Mouse (Mus musculus) cerebellum, adult (tissue): ENCODE measurements at regions not wholly inside any gene's neighbourhood (a gene's known extent, or its start where the extent isn't known, plus 50 kb on each side); places are given as distances from the start of the nearest gene placed in this dataset.

Experiments used
- ATAC-seq: cut with Nextera tagmentation; 2 replicates; pipeline ENCODE4 v1.9.2; 2017; ENCODE audit warnings: mild to moderate bottlenecking, moderate library complexity, mixed read lengths; ENCODE audit not compliant: insufficient number of reproducible peaks, low FRiP score, low TSS enrichment

DNA sequence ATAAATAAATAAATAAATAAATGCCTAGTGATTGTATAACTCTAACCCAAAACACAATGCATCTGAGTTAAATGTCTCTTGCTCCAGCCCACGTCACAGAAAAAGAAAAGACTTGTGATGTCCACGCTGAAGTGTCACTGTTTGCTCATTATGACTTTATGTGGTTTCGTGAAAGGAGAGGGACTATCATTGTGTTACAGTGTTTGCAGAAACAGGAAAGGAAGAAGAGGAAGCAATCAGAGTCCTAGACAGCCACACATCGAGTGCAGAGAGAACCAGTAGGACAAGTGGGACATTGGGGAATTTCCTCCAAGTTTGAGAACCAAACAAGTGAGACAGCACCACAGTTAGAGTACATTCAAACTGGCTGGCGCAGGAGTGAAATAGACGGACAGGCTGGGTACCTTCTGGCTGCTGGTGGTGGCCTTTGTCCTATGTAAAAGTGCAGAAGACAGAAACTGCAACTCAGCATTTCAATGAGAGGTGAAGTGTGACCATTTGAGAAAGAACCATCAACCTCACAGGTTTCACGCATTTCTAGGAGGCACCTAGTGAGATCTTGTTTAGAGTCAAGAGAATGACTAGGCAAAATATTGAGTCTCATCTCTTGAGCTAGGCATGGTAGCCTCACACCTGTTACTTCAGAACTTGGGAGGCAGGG lies 59.6 kb downstream of the Fasl start:
- no peak for ATAC-seq

GRCm38 (mm10) chr1:161727357-161727756 lies 60.9 kb downstream of the Fasl start:
- ATAC-seq, result peak; percentile 76; the same call in 1 of the 2 replicates

DNA sequence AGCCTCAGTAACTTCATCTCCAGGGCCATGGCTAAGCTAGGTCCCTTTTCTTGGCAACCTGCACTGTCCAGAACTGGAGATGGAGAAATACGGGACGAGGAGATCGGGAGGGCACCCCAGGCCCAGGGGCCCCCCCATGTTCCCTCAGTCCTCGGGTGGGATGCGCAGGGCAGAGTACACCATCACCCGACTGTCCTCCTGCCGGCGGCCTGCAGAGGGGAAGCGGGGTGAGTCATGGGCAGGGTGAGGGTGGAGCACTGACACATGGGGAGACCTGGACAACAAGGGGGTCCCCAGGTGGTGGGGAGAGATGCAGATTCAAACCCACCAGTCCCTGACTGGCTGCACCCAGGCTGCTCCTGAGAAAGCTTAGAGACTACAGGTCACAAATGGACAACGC lies 62.2 kb downstream of the Fasl start:
- peak; percentile 26 for ATAC-seq

DNA sequence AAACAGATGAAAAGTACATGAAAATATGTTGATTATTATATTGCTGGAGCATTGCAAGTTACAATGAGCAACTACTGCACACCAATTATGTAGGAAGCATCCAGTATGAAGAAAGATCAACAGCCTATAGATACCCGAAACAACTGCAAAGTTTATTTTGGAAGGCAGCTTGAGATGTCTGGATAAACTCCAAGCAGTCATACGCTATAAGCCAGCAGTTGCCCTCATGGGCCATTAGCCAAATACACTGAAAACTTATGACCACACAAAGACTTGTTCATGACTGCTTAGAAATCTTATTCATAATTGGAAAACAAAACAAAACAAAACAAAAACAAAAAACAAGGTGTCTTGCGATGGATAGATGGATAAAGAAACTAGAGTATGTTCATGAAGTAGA lies 68.4 kb downstream of the Fasl start:
- ATAC-seq, result no peak

- ATAC-seq, result no peak
Measured at GRCm38 (mm10) chr1:161718254-161718653, 70.0 kb downstream of the Fasl start.

DNA sequence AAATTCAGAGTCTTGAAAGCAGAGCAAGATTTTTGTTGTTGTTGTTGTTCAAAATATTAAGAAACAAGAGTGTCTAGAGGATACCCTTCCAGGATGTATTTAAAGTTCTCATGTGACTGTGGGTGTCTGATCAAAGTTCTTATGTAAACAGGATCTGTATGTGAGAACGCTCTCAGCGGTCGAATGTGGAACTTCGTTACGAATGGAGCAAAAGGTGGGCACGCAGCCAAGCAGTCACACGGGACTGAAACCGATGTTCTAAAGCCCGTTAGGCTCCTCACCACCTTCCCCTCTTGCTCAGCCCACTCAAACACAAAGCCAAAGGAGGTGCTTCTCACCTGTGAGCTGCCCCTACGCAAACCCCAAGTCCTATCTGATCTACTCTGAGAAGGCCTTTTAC lies 75.4 kb downstream of the Fasl start:
- ATAC-seq, result peak; percentile 36; the same call in 1 of the 2 replicates

DNA sequence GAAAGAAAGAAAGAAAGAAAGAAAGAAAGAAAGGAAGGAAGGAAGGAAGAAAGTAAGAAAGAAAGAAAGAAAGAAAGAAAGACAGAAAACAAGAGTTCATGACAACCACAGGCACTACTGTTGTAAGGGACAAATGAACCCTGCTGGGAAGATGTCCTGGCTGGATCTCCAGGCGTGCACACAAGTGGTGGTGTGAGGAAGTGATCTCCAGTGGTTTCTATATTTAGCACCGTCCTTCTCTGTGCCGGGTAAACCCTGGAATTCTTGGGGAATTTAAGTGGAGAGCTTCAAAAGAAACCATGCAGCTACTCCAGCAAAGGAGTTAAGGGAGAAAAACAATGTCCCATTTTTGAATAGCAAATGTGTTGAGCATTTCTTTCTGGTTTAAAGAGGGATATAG lies 76.0 kb downstream of the Fasl start:
- no peak for ATAC-seq

DNA sequence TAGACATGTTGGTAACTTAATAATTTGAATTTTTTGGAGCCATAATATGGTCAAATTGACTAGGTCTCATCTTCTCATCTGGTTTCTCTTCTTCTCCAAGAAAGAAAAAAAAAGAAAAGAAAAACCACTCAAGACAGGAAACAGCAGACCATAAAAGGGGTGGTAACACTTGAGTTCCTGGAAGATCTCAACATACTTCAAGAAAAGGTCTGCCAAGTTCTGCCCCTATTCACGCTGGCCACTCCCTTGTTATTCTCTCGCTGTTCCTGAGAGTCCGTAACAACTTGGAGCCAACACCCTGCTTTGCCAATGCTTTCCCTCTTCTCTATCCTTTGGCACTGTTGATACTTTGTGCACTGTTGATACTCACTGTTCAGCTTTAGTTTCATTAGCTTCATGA lies 81.2 kb downstream of the Fasl start:
- no peak for ATAC-seq

DNA sequence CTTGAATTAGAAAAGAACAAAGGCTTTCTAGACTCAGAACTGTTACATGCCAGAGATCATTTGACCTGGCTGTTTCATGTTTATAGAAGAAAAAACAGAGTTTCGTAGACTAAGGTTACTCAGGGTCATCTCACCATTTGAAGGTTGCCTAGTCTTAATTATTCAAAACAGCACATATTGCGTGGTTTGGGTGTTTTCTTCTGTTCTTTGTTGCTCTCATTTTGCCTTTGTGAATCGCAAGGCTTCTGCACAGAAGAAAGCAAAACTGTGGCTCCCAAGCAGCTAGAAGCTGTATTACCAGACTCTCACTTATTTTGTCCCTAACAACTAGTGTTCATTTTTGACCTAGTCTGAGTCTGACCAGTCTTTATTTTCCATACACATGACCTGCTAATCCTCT lies 83.3 kb downstream of the Fasl start:
- no peak for ATAC-seq

DNA sequence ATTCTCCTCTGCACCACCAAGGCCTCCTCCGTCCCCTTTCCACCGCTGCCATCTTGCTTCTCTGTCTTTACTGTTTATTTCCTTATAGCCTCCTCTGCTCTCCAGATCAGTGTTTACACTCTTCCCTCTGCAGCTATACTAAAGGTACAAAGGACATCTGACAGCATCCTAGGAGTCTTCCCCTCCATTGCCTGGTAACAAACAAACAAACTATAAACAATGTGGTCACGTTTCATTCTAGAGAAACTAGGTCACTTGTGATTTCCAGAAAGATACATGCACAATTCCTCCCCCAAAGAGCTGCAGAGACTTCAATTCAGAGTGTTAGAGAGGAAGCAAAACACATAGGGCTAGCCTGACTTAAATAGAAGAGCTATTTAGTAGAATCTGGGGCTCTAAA lies 83.8 kb downstream of the Fasl start:
- no peak for ATAC-seq

DNA sequence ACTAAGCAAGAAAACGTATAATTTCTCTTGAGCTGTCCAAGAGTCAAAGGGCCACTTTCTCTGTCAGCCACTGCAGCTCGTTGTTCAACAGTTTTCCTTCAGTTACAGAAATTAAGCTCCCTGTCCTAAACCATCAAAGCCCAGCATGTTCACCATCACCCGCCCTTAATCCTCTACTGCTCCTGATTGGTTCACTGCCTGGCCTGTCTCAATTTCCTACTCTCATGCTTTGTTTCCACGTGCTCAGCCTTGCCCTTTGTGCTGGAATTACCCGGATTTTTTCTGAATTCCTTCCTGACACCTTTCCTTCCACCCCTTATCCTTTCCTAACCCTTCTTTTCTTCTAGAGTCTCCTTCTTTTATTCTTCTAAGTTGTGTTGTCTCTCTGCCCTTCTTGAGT lies 92.4 kb downstream of the Fasl start:
- ATAC-seq, result no peak

GRCm38 (mm10) chr1:161693768-161694160 lies 94.5 kb downstream of the Fasl start:
- no peak for ATAC-seq

DNA sequence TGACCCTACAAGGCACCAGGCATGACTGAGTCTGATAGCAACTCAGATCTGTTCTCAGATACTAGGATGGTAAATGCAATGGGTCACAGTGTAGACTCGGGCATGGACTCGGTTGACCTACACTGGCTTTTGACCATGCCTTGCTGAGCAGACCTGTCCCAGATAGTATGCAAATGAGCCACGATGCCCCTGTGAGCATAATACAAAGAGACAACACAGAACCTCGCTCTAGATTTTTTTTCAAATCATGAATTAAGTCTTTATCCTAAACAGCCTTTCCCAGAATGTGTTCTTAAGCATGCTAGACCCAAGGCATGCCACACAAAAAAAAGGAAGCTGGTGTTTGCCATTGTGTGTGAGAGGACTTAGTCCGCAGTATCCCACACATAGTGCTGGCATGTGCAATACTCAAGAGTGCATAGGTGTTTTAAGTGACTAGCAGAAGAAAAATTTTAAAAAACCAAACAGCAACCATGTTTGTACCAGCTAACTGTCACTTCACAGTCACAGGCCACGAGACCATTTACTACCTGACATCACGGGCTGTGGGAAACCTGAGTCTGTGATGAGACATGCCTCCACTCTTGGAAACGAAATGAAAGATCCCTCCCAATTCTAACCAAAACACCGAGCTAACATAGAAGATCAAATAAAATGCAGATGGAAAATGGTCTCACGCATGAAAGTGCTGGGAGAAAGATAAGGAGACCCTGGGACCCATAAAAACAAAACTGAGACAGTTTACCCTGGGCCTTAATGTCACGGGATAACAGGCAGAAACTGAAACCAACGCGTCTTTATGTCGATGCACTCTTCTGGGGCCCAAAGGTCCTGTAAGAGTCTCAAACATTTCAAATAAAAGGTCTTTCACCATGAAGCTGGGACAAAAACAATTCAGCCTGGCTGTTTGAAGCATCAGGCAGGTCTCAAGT lies 95.2 kb downstream of the Fasl start:
- ATAC-seq, result no peak

DNA sequence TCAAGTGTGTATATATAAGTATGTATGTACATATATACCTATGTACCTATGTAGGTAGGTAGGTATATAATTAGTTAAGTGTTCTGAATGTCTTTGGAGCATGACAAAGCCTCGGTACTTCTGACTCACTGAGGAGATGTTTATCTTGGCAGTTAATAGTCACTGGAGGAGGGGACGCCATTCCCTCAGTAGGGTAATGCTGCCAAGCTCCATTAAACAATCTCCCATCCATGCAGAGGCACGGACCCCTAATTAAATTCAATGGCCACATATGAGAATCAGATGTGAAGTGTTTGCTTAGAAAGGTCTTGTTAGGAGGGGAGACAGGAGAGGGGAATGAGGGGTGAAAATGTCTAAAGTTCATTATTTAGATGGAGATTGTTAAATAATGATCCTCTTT lies 99.3 kb downstream of the Fasl start:
- ATAC-seq, result no peak

- no peak for ATAC-seq
Measured at GRCm38 (mm10) chr1:161687548-161687947, 100.7 kb downstream of the Fasl start.

DNA sequence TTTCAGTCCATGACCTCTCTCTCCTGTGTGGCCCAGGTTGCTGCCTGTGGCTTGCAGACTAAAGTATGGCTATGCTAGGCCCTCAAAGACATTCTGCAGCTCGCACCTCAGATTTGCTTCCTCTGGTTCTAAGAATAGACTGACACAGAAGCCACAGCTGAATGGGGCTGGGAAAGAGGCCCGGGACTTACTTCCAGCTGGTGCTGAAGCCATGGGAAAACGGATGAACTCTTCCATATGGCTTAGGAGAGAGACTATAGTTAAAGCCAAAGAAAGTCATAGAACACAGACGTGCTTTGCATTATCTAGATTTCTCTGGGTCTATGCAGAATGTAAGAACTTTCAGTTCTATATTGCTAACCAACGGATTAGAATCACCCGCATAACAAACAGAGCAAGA lies 107.7 kb downstream of the Fasl start:
- ATAC-seq, result no peak

DNA sequence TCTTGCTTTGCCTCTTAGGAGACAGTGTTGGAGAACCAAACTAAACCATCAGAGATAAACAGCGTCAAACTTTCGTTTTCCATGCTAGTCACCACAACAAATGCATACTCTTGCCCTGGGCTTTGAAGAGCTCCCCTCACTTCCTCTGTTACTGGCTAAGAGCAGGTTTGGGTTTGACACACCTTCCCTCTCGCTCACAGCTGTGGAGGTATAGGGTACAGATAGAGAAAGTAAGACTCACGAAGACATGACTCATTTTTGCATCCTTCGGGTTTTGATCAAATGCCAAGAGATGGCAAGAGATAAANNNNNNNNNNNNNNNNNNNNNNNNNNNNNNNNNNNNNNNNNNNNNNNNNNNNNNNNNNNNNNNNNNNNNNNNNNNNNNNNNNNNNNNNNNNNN lies 117.4 kb downstream of the Fasl start:
- no peak for ATAC-seq

DNA sequence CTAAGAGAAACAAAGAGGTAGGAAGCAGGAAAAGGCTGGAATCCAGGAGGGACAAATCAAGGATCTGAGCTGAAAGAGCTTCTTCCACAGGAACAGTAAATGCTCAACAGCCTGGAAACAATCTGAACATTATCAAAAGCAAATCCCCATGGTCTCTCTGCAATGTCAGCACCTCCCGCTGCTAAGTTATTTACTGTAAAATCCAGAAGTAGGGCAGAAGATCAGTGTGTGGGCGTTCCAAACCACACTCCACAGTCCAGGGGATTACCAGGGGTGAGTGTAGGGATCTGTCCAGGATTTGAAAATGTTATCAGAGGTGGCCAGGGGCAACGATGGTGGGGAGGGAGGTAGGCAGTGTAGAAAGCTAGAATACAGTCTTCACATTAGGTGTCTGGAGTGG lies 124.0 kb downstream of the Fasl start:
- no peak for ATAC-seq

- ATAC-seq, result no peak
Measured at GRCm38 (mm10) chr1:161663351-161663750, 124.9 kb downstream of the Fasl start.

DNA sequence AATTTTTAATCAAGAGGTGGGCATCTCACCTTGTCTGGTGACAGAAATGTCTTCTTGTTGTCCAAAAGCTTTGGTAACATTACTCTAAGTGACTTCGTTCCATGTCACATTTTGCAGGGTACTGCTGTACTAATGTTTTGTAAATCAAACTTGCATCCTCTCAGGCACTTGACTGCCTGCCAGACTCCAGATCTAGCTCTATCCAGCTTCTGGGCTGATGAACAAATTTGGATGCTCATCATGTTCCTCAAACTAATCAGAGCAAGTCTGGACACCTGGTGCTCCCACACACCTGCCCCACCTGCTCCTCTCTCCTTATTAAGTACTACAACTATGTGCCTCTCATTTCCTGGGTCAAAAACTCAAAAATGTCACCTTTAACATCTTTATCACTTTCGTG lies 126.1 kb downstream of the Fasl start:
- ATAC-seq, result no peak

GRCm38 (mm10) chr1:161657511-161657910 lies 130.8 kb downstream of the Fasl start:
- no peak for ATAC-seq

- no peak for ATAC-seq
Measured at GRCm38 (mm10) chr1:161649387-161649786, 138.9 kb downstream of the Fasl start.
